Mouse (Mus musculus): Measurements from ENCODE around the gene Rbmy. TPM values are rescaled to one million over a fixed set of nuclear protein-coding genes. Genes with fewer than 3 reads are reported as not detected.
"Not testable (repeated sequence)": the region's sequence is repeated elsewhere in the genome, so short reads cannot be mapped to it uniquely, and the experiment has no call there.

The Rbmy gene
- polyA plus RNA-seq (2014; fragmentation: Nextera tagmentation; extraction: Ambion mirVana) = not detected in 2 replicates

DNA sequence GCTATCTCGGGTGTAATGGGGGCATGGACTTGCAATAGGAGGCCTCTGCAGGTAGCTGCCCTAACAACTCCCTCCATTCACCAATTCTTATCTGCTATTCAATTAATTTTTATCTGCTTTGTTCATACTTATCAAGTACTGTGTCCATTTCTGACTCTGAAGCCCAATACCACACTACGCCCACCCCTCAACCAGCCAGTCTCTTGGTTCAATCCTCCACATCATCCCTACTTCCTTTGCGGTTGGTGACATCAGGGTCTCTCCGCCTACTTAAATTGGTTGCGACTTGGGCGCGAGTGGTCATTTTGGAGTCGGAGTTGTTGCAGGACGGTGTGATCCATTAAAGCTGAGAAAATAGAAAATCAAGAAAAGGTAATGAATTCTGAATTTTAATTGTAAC, at the start of gene Rbmy, which contains the start of gene Gm10256:
Gene Rbmy (plus strand): TSS at position 301 of the 400 bp plus-strand sequence.
Gene Gm10256 (plus strand): TSS at position 320 of the 400 bp plus-strand sequence.
- H3K36me3 ChIP-seq (ENCODE audit: control insufficient read depth, insufficient read depth, low read length); DNase-seq (ENCODE audit: low spot score); H3K4me2 ChIP-seq (replicated peaks; ENCODE audit: low read depth, low read length); H3K4me1 ChIP-seq (replicated peaks; ENCODE audit: control insufficient read depth, insufficient read depth, low read length); H3K27me3 ChIP-seq (ENCODE audit: control insufficient read depth, insufficient read depth, low read length); H3K9me3 ChIP-seq (ENCODE audit: control insufficient read depth, low read length); H3K9ac ChIP-seq (ENCODE audit: low read depth, low read length); H3K4me3 ChIP-seq (ENCODE audit: low read depth, low read length); H3K27ac ChIP-seq (ENCODE audit: low read depth, low read length); ATAC-seq (ENCODE audit: low FRiP score): not testable (repeated sequence)
- WGBS = no CpG with 5 or more reads among the region's 9 CpGs

DNA sequence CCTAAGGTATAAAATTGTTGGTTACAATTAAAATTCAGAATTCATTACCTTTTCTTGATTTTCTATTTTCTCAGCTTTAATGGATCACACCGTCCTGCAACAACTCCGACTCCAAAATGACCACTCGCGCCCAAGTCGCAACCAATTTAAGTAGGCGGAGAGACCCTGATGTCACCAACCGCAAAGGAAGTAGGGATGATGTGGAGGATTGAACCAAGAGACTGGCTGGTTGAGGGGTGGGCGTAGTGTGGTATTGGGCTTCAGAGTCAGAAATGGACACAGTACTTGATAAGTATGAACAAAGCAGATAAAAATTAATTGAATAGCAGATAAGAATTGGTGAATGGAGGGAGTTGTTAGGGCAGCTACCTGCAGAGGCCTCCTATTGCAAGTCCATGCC, 34.4 kb upstream of the Rbmy start, which contains the start of gene Gm4064:
Gene Gm4064 (minus strand): TSS at position 101 of the 400 bp plus-strand sequence.
- DNase-seq (ENCODE audit: low spot score); H3K9ac ChIP-seq (ENCODE audit: low read depth, low read length); ATAC-seq (ENCODE audit: low FRiP score); H3K36me3 ChIP-seq (ENCODE audit: control insufficient read depth, insufficient read depth, low read length); H3K27me3 ChIP-seq (ENCODE audit: control insufficient read depth, insufficient read depth, low read length); H3K9me3 ChIP-seq (ENCODE audit: control insufficient read depth, low read length); H3K4me1 ChIP-seq (replicated peaks; ENCODE audit: control insufficient read depth, insufficient read depth, low read length); H3K4me3 ChIP-seq (ENCODE audit: low read depth, low read length); H3K27ac ChIP-seq (ENCODE audit: low read depth, low read length); H3K4me2 ChIP-seq (replicated peaks; ENCODE audit: low read depth, low read length): not testable (repeated sequence)
- WGBS = no CpG with 5 or more reads among the region's 8 CpGs

Other genes with a start within 250 kb of the Rbmy start
- not detected in 2 replicates for gene H2al2c, start 231.6 kb upstream of the Rbmy start, polyA plus RNA-seq (2014; fragmentation: Nextera tagmentation; extraction: Ambion mirVana)
- not detected in 2 replicates for gene Sry, start 167.0 kb upstream of the Rbmy start, polyA plus RNA-seq (2014; fragmentation: Nextera tagmentation; extraction: Ambion mirVana)
- not detected in 2 replicates for gene H2al2b, start 110.0 kb upstream of the Rbmy start, polyA plus RNA-seq (2014; fragmentation: Nextera tagmentation; extraction: Ambion mirVana)
- not detected in 2 replicates for gene Gm4064, start 34.5 kb upstream of the Rbmy start, polyA plus RNA-seq (2014; fragmentation: Nextera tagmentation; extraction: Ambion mirVana)
- gene Gm10256, start within 50 bp of the Rbmy start, polyA plus RNA-seq (2014; fragmentation: Nextera tagmentation; extraction: Ambion mirVana) = not detected in 2 replicates
- not detected in 2 replicates for gene Gm10352, start 70.3 kb downstream of the Rbmy start, polyA plus RNA-seq (2014; fragmentation: Nextera tagmentation; extraction: Ambion mirVana)
- not detected in 2 replicates for gene Gm29289, start 101.9 kb downstream of the Rbmy start, polyA plus RNA-seq (2014; fragmentation: Nextera tagmentation; extraction: Ambion mirVana)

Measured in hindbrain, embryonic 11.5 days (tissue).